Mouse (Mus musculus) telencephalon, adult 2 months (tissue): Measurements from ENCODE around the gene Rhd.
"Not testable (repeated sequence)": the region's sequence is repeated elsewhere in the genome, so short reads cannot be mapped to it uniquely, and the experiment has no call there.

Source experiments
- DNase-seq: peaks from one replicate; pipeline ENCODE4 v3.0.0-alpha.2; 2011; ENCODE audit warnings: low read depth, low spot score

The Rhd gene

DNA sequence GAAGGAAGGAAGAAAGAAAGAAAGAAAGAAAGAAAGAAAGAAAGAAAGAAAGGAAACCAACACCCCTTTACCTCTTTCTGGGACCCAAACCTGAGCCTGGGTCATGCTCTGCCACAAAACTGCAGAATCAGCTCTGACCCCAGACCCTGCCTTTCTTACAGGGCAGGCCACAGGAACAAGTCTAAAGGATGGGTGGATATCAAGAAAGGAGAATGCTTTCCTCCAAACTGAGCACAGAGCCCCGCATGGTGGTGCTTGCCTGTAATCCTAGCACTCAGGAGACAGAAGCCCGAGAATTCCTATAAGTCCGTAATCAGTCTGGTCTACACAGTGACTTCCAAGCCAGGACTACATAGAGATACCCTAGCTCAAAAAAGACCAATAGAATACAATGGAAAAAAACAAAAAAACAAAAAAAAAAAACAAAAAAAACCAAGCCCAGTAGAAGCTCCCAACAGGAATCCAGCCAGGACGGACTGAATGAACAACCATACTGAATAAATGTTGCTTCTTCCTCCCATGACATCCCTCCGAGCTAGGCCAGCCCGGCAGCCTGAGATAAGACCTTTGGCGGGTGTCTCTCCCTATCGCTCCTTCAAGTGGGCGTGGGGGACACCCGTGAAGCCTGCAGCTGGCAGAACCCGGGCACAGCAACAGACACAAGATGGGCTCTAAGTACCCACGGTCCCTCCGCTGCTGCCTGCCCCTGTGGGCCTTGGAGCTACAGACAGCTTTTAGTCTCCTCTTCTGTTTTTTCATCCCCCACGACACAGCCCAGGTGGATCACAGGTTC, at the start of gene Rhd:
Gene Rhd (plus strand): TSS at position 600 of the 793 bp plus-strand sequence.
- no peak for DNase-seq

- no peak for DNase-seq
Observed at GRCm38 (mm10) chr4:134817706-134818105, 46.6 kb upstream of the Rhd start.

- DNase-seq, result no peak
Observed at GRCm38 (mm10) chr4:134821061-134821460, 43.3 kb upstream of the Rhd start.

GRCm38 (mm10) chr4:134823560-134823959, 40.8 kb upstream of the Rhd start:
- no peak for DNase-seq

DNA sequence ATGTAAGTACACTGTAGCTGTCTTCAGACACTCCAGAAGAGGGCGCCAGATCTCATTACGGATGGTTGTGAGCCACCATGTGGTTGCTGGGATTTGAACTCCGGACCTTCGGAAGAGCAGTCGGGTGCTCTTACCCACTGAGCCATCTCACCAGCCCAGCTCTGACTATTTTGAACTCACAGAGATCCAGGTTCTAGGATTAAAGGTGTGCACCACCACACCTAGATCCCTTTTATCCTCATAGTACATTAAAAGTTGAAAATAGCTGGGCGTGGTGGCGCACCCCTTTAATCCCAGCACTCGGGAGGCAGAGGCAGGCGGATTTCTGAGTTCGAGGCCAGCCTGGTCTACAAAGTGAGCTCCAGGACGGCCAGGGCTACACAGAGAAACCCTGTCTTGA, 38.5 kb upstream of the Rhd start:
- not testable (repeated sequence) for DNase-seq

DNA sequence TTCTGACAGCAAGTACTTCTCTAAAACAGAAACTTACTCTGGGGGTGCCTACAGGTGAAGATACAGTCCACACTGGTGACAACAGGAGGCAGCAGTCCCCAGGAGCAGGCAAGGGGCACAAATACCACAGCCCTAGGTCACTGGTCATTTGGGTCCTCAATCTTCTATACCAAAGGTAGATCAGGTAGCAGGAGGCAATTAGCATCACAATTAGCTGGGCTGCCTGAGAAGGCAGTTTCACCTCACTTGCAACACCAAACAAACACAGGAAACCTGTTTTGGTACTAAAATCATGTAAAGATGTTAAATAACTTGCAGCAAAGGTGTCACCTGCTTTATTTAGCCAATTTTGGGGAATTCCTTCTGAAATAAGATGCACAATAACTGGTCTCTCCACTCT, 38.0 kb upstream of the Rhd start:
- DNase-seq, result no peak

- no peak for DNase-seq
Observed at GRCm38 (mm10) chr4:134827806-134828205, 36.5 kb upstream of the Rhd start.

GRCm38 (mm10) chr4:134831934-134832333, 32.4 kb upstream of the Rhd start:
- DNase-seq, result no peak

- no peak for DNase-seq
Observed at GRCm38 (mm10) chr4:134835486-134835885, 28.9 kb upstream of the Rhd start.

DNA sequence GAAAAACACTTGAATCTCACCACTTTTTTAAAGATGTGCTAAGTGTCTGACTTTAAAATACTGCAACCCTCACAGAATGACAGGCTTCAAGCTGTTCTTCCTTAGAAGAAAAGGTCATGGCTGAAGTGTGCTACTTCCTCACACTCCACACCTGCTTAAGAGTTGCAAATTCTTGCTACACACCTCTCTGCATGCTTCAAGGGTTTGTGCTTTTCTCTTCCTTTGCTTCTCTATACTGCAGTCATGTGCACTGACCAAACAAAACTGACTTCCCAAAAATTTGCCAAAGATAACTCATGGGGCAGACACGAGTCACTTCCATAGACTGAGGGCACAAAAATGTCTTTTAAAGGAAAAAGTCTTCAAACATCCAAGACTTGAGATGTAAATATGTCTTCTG, 26.1 kb upstream of the Rhd start:
- DNase-seq, result no peak

GRCm38 (mm10) chr4:134838706-134839105, 25.6 kb upstream of the Rhd start:
- not testable (repeated sequence) for DNase-seq

GRCm38 (mm10) chr4:134840231-134840630, 24.1 kb upstream of the Rhd start:
- DNase-seq, result no peak

DNA sequence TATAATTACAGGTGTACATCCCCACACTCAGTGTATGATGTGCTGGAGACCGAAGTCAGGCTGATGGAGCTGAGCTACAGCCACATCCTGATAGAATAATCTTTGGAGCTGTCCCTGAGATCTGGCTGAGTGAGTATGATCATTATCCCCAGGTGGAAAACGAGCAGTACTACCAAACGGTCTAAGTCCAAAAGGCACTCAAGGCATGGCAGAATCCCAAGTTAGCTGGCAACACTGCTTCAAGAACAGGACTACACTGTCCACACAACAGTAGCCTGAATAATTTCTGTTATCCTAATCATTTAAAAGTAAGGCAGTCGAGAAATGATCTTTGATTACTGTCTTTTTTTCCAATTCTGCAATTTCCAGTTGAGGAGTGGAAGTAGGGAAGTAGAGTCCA, 20.8 kb upstream of the Rhd start:
- no peak for DNase-seq

- DNase-seq, result no peak
Observed at GRCm38 (mm10) chr4:134847587-134847986, 16.7 kb upstream of the Rhd start.

DNA sequence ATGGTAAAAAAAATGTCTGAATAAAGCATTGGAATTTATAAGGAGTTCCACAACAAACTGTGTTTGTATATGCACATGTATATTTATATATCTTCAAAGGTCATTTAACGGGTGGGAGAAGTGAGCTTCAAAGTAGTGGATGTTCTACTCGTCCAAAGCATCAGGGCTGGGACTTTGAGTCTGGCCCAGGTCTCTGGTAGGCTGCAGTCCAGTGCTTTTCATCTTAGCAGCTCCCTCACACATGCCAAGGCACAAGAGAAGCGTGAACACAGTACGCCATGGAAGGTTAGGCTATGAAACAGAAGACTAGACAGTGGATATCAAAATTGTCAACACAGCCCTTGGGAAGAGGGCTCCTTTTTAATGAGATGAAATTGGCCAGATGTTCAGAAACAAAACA, 13.8 kb upstream of the Rhd start:
- no peak for DNase-seq

- no peak for DNase-seq
Observed at GRCm38 (mm10) chr4:134851236-134851635, 13.1 kb upstream of the Rhd start.

DNA sequence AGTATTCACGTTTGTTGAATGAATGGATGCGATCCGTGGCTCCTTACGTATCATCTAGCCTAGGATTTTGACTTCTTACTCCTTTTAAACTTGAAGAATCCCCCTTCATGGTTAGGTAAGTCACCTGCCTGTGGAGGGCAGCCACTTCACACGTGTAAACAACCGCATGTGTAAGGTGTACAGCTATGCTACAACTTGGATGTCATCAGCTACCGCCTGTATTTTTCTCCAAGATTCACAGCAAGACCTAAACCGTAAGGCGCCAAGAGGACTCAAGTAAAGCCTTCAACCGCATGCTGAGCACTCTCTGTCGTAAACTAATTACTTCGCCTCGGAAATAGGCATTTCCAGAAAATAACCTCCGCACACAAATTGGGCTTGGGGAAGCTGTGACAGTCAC, 12.5 kb upstream of the Rhd start:
- DNase-seq, result no peak

- DNase-seq, result no peak
Observed at GRCm38 (mm10) chr4:134852438-134853255, 11.7 kb upstream of the Rhd start.

GRCm38 (mm10) chr4:134853259-134853636, 11.1 kb upstream of the Rhd start, which contains the start of gene Maco1:
TSS of gene Maco1 (minus strand) at chr4:134853345.
- peak; percentile 98 for DNase-seq

DNA sequence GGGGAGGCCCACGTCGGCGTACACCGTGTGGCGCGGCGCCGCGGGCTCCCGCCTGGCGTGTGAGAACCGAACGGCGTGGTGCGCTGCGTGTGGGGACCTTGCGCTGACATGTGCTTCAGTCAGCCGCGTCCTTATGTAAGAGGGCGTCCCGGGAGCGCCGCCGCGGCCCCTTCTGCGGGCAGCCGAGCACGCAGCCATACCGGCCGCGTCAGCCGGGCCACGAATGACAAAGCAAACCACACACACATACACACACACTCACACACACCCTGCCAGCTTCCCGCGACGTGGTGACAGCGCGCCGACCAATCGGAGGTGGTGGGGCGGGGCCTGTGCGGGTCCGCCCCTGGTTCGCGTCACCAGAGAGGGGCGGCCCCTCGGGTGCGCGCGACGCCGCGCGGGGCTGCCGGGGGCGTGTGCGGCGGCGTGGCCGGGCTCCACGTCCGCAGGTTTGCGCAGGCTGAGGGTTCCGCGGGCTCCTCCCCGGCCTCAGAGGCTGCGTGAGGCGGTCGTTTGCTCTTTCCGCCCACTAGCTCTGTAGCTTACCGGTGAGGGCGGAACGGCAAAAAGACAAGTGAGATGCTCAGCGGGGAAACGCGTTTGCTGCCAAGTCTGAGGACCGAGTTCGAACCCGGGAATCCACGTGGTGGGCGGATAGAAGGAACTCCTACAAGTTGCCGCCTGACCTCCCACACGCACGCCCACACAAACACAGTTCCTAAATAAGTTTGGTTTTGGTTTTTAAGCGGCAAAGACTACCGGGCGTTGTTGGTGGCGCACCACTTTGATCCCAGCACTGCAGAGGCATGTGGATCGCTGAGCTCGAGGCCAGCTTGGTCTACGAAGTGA, 10.5 kb upstream of the Rhd start:
- DNase-seq, result no peak

- no peak for DNase-seq
Observed at GRCm38 (mm10) chr4:134855371-134855770, 9.0 kb upstream of the Rhd start.

DNA sequence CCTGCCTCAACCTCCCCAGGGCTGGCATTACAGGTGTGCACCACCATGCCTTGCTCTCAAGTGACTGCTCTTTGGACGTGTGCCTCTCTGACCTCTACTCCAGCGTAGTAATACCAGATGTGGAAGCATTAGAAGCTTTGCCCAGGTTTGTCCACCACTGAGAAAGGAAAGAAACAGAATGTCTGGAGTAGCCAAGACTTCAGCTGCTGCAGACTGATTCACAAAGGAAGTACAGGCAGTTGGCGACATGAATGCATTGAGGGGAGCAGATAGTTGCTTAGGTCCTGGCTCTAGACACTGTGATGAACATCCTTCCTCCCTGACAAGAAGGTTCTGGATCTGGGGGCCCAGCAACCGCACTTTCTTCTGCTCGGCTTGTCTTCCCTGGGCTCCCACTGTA, 8.3 kb upstream of the Rhd start:
- DNase-seq, result no peak
